ENCODE assay signal across 9 mouse cellular contexts in the genomic region with DNA sequence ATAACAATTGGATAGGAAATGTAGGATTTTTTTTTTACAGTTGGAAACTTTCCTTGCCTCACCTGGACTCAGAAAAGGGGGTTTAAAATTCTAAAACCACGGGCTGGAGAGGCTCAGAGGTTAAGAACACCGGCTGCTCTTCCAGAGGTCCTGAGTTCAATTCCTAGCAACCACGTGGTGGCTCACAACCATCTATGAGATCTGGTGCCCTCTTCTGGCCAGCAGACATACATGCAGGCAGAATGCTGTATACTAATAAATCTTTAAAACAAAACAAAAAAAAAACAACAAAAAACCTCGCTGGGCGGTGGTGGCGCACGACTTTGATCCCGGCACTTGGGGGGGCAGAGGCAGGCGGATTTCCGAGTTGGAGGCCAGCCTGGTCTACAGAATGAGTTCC. TPM values are rescaled to one million over a fixed set of nuclear protein-coding genes. Genes with fewer than 3 reads are reported as not detected.
A peak's percentile ranks its signal among the peaks of the same experiment; 100 is the strongest.
DNase-seq lines count a peak whose midpoint lies in the region; TF ChIP-seq lines count a peak whose summit lies in the region.
"Had no signal": no experiment of that assay in that cellular context is flagged by ENCODE, and none has a peak within 500 bp of the region (broad histone marks: within the 10 kb centered on the region; RNA-seq: fewer than 3 reads in every experiment).

No protein-coding gene starts in this region.

- no peak overlapping the region for H3K4me3 ChIP-seq in layer of hippocampus, adult 2 months
- H3K4me3 ChIP-seq: forebrain, embryonic 15.5 days; limb, embryonic 12.5 days had no signal

- peak; percentile 50 for TF ChIP-seq CTCF in layer of hippocampus, adult 2 months (conservative IDR thresholded peaks at IDR 0.05)

- no peak overlapping the region for H3K27ac ChIP-seq in layer of hippocampus, adult 2 months
- H3K27ac ChIP-seq: forebrain, embryonic 15.5 days; limb, embryonic 12.5 days had no signal

- no peak for DNase-seq in layer of hippocampus, adult 2 months (ENCODE audit: low spot score in 2 of 2)
- DNase-seq in layer of hippocampus, adult 11-12 months (ENCODE audit: low spot score): no peak
- peak; percentile 76 for DNase-seq in CD4-positive, CD25-positive, alpha-beta regulatory T cell, adult 2 months (ENCODE audit: low read depth, low spot score)
- peak; percentile 44 for DNase-seq in NIH3T3 (ENCODE audit: low read depth)
- peak; percentile 67 for DNase-seq in naive thymus-derived CD4-positive, alpha-beta T cell, adult 2 months (ENCODE audit: low read depth)
- DNase-seq in retina, postnatal 1 day: no peak
- no peak for DNase-seq in urinary bladder, postnatal 36 days (ENCODE audit: low spot score in 2 of 2)

RNA-seq across cellular contexts. Expression of a gene that starts 5.5 kb away (rescaled TPM):
- 10 to 100 TPM; 33.0 to 38.1 TPM for total RNA-seq in layer of hippocampus, adult 2 months (2021)

RNA-seq across cellular contexts. Expression of a gene that starts 10.1 kb away (rescaled TPM):
- 100 to 1,000 TPM; 155 to 164 TPM for total RNA-seq in layer of hippocampus, adult 2 months (2021)

RNA-seq across cellular contexts. Expression of a gene that starts 20.8 kb away (rescaled TPM):
- total RNA-seq in layer of hippocampus, adult 2 months (2021): 10 to 100 TPM; 10.3 to 11.7 TPM

RNA-seq across cellular contexts. Expression of a gene that starts 30.6 kb away (rescaled TPM):
- 1 to 10 TPM; 3.4 to 4.8 TPM for total RNA-seq in layer of hippocampus, adult 2 months (2021)

RNA-seq across cellular contexts. Expression of a gene that starts 32.6 kb away (rescaled TPM):
- total RNA-seq in layer of hippocampus, adult 2 months (2021): 10 to 100 TPM; 69.0 to 79.8 TPM

Comparison
In these comparisons a context has a peak if more than half of its experiments do, and no peak if none do; other contexts are left out.
1. DNase-seq: peak in CD4-positive, CD25-positive, alpha-beta regulatory T cell, adult 2 months (single experiment), NIH3T3 (single experiment) and naive thymus-derived CD4-positive, alpha-beta T cell, adult 2 months (single experiment); none in layer of hippocampus, adult 2 months (0 of 2), layer of hippocampus, adult 11-12 months (single experiment), retina, postnatal 1 day (single experiment) and urinary bladder, postnatal 36 days (0 of 2).